Mouse (Mus musculus) ES-E14 (cell line): ENCODE results near the gene Vmn1r237. TPM values are rescaled to one million over a fixed set of nuclear protein-coding genes. Genes with fewer than 3 reads are reported as not detected.

ENCODE experiments used
- DNase-seq: peaks from one replicate; pipeline ENCODE4 v3.0.0-alpha.2; 2013; ENCODE audit warnings: low read depth, low spot score
- H3K27ac ChIP-seq: 2 replicates; pipeline ENCODE4 v1.5.1; 2012; ENCODE audit warnings: low read depth, mild to moderate bottlenecking, low read length, moderate library complexity, mixed read lengths; ENCODE audit not compliant: poor library complexity, insufficient read depth, severe bottlenecking
- H3K36me3 ChIP-seq: 2 replicates; pipeline ENCODE4 v1.6.1; 2012; ENCODE audit warnings: mild to moderate bottlenecking, low read length, moderate library complexity, mixed read lengths; ENCODE audit not compliant: control insufficient read depth, poor library complexity, insufficient read depth, severe bottlenecking
- H3K4me1 ChIP-seq, 2 experiments: fragments of 150-350 bp in 1 of 2; sonication (generic) in 1 of 2; 2 replicates each; pipeline ENCODE4 v1.6.1; 2012; ENCODE audit warnings: low read length in 2 of 2, mild to moderate bottlenecking in 1 of 2, mixed read lengths in 1 of 2; ENCODE audit not compliant: control insufficient read depth in 2 of 2, insufficient read depth in 2 of 2, poor library complexity in 1 of 2
- H3K4me3 ChIP-seq, 2 experiments: fragments of 150-350 bp in 1 of 2; sonication (generic) in 1 of 2; 2 replicates each; pipeline ENCODE4 v1.5.1; 2012; ENCODE audit warnings: low read length in 2 of 2, low read depth in 1 of 2, mild to moderate bottlenecking in 1 of 2, mixed read lengths in 1 of 2; ENCODE audit not compliant: insufficient read depth in 1 of 2, poor library complexity in 1 of 2, severe bottlenecking in 1 of 2
- H3K9ac ChIP-seq: 2 replicates; pipeline ENCODE4 v1.6.1; 2012; ENCODE audit warnings: low read depth, mild to moderate bottlenecking, low read length, mixed read lengths; ENCODE audit not compliant: poor library complexity, insufficient read depth, severe bottlenecking
- H3K9me3 ChIP-seq: fragments of 150-350 bp; sonication (generic); 2 replicates; pipeline ENCODE4 v1.6.1; 2012; ENCODE audit warnings: low read depth, mild to moderate bottlenecking, low read length; ENCODE audit not compliant: control insufficient read depth, insufficient read depth
- CHD2 ChIP-seq: IDR thresholded peaks from 2 replicates; pipeline ENCODE4 v1.6.1; 2014; ENCODE audit warnings: mild to moderate bottlenecking, low read depth, low read length, inconsistent platforms
- HCFC1 ChIP-seq: IDR thresholded peaks from 2 replicates; pipeline ENCODE4 v1.6.1; 2012; ENCODE audit warnings: low read length, inconsistent platforms, borderline replicate concordance; ENCODE audit not compliant: insufficient read depth
- MAFK ChIP-seq: IDR thresholded peaks from 2 replicates; pipeline ENCODE4 v1.6.1; 2014; ENCODE audit warnings: mild to moderate bottlenecking, low read depth, low read length, inconsistent platforms; ENCODE audit not compliant: insufficient read depth
- ZC3H11A ChIP-seq: IDR thresholded peaks from 2 replicates; pipeline ENCODE4 v1.6.1; 2012; ENCODE audit warnings: low read depth, mild to moderate bottlenecking, inconsistent platforms, low read length, borderline replicate concordance
- ZNF384 ChIP-seq: IDR thresholded peaks from 2 replicates; pipeline ENCODE4 v1.6.1; 2012; ENCODE audit warnings: low read depth, low read length, inconsistent platforms
- in situ Hi-C, 2 experiments: fragments of 600-800 bp; cut with MboI; formaldehyde crosslinking; loops; one replicate each; pipeline ENCODE4 v1.15.1; 2025; ENCODE audit warnings: low sequenced_read_pairs in 2 of 2, inconsistent platforms in 1 of 2; ENCODE audit not compliant: unreplicated experiment in 2 of 2
- total RNA-seq: library from RNA; depleted of rRNA; stranded (reverse); fragments of 300-350 nt; gene quantifications from 2 replicates; pipeline ENCODE4 v1.2.3, GENCODE M21; 2012; rRNA removed

Gene Vmn1r237
- total RNA-seq, 1 experiment, result not detected

GRCm38 (mm10) chr17:21289695-21290094 lies 22.0 kb upstream of the Vmn1r237 start:
- Histone ChIP-seq H3K36me3 (no peaks in the 10 kb centered on the region), H3K4me1 (no peaks in the 10 kb centered on the region), H3K27ac (no peak overlapping the region), H3K9ac (no peak overlapping the region), H3K9me3 (no peaks in the 10 kb centered on the region), H3K4me3 (no peak overlapping the region)
- DNase-seq, result no peak
- in situ Hi-C loops, result no loop called here
- TF ChIP-seq HCFC1, result no peak
- no peak for TF ChIP-seq ZNF384
- TF ChIP-seq MAFK, result no peak
- TF ChIP-seq CHD2, result no peak
- TF ChIP-seq ZC3H11A, result no peak

Other genes starting within 250 kb of the Vmn1r237 start
- gene Vmn1r234, start 85.8 kb upstream of the Vmn1r237 start, total RNA-seq, result not detected in 2 replicates
- gene Vmn1r235, start 55.5 kb upstream of the Vmn1r237 start, total RNA-seq, result not detected in 2 replicates
- not detected in 2 replicates for gene Vmn1r236, start 28.9 kb upstream of the Vmn1r237 start, total RNA-seq
- 1.7 and 2.4 TPM in 2 replicates for gene Zfp677, start 71.9 kb downstream of the Vmn1r237 start, total RNA-seq
- 2.7 and 3.3 TPM in 2 replicates for gene Zfp54, start 111.4 kb downstream of the Vmn1r237 start, total RNA-seq
- 6.6 and 8.1 TPM in 2 replicates for gene Zfp51, start 138.5 kb downstream of the Vmn1r237 start, total RNA-seq
- 5.0 and 5.9 TPM in 2 replicates for gene Zfp53, start 177.1 kb downstream of the Vmn1r237 start, total RNA-seq
- 3.4 and 3.7 TPM in 2 replicates for gene Zfp52, start 223.7 kb downstream of the Vmn1r237 start, total RNA-seq